Comparison of ENCODE assay signal across 20 mouse cellular contexts in the genomic region with DNA sequence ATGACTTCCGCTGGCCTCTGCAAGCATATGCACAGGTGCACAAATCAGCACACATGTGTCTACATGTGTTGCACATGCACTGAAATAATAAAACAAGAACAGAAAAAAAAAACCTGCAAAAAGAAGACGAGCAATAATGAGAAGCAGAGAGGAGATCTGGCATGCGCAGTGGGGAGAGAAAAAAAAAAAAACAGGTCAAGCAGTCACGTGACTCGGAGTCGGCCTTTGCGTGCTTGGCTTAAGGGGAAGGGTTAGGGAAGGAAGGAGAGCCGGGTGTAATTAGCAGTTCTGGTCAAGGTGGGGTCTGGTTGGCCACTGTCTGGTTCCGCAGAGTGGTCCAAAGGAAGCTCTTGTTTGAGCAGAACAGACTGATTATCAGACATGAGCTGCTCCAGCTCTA.
"Had no signal": no experiment of that assay in that cellular context is flagged by ENCODE, and none has a peak within 500 bp of the region (broad histone marks: within the 10 kb centered on the region; RNA-seq: fewer than 3 reads in every experiment).

No protein-coding gene starts in this region.

- H3K4me3 ChIP-seq: kidney, embryonic 15.5 days; limb, embryonic 12.5 days; limb, embryonic 15.5 days had no signal

- H3K27ac ChIP-seq: kidney, embryonic 15.5 days; limb, embryonic 15.5 days; liver, embryonic 14.5 days; stomach, postnatal 0 days had no signal

- DNase-seq: kidney, adult 11 months; kidney, adult 8-10 months; kidney, postnatal 14 days; kidney, postnatal 4 days; left cerebral cortex, postnatal 4 days; liver, postnatal 0 days; lung, embryonic 14.5 days; midbrain, embryonic 14.5 days; right cerebral cortex, postnatal 14 days; right cerebral cortex, postnatal 4 days; thymus, adult 2 months; thymus, postnatal 14 days; thymus, postnatal 4 days had no signal

- H3K36me3 ChIP-seq: kidney, embryonic 15.5 days; limb, embryonic 15.5 days had no signal

- H3K9me3 ChIP-seq: kidney, embryonic 15.5 days; limb, embryonic 12.5 days; limb, embryonic 15.5 days had no signal

- H3K27me3 ChIP-seq: kidney, embryonic 15.5 days; limb, embryonic 12.5 days; limb, embryonic 15.5 days had no signal

- H3K4me2 ChIP-seq: kidney, embryonic 15.5 days; limb, embryonic 12.5 days; limb, embryonic 15.5 days; liver, embryonic 11.5 days; lung, embryonic 14.5 days; midbrain, embryonic 11.5 days had no signal

- H3K9ac ChIP-seq: kidney, embryonic 15.5 days; limb, embryonic 12.5 days; limb, embryonic 15.5 days; liver, embryonic 14.5 days; liver, postnatal 0 days; lung, embryonic 14.5 days had no signal
